Mouse (Mus musculus) liver (tissue): ENCODE results near the gene Dmrtc2.
"Not testable (repeated sequence)": the region's sequence is repeated elsewhere in the genome, so short reads cannot be mapped to it uniquely, and the experiment has no call there.

Source experiments
- DNase-seq: peaks from one replicate; pipeline ENCODE4 v3.0.0-alpha.2; 2020; ENCODE audit warnings: mixed read lengths

Gene Dmrtc2

DNA sequence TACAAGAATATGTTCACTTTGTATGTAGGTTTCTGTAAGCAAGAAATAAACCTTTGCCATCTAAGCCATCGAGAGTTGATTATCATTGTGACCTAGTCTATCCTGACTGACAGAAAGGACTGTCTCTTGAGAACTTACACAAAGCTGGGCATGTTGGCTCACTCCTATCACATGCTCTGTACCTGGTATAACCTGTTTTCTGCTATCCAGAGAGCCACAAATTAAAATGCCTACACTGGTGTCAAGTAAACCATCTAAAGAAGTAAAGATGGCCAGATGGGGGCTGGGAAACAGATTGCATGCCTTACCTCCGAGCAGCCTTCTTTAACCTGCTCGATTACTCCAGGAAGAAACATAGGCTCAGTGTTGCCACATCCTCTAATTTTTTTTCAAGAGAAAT is 7.7 kb downstream of the Dmrtc2 start:
- no peak for DNase-seq

DNA sequence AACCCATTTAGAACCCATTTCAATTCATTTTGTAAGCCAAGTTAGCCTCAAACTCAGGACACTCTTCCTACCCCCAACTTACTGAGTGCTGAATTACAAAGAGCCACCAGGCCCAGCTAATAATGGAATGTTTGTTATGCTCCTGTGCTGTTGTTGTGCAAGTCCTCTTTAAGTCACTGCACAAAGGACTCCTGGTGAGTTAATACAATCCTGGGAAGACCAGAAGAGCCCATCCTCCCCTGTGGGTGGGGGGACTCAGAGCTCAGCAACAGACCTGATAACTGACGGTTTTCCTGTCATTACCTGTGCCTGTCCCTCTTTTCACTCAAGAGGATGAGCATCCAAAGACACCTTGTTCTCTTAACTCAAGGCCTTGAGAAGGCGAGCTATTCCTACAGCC is 9.8 kb downstream of the Dmrtc2 start:
- DNase-seq: no peak

DNA sequence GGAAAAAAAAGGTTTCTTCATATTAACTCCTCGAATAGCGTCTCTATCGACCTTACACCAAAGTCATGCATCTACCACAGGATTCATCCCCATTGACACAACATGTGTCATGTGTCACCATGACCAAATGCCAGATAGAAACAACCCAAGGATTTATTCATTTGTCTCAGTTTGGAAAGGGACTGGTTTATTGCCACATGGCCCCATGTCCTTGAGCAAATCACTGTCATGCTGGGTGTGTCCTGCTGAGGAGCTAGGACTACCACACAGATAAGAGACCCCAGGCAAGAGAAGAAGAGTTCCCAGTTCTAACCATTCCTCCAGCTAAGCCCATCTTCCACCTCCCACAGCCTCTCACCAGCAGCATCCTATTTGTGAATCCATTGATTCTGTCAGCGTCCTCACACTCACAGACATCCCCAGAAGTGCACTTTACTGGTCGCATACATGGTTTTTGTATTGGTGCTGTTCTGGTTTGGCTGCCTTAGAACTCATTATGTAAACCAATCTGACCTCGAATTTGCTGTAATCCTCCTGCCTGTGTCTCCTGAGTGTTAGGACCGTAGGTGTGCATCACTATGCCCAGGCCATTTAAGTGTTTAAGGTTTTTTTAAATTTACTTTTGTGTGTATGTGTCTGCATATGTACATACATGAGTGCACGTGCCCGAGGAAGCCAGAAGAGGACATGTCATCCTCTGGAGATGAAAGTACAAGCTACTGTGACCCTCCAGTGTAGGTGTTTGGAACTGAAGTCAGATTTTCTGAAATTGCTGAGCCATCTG is 12.8 kb downstream of the Dmrtc2 start:
- no peak for DNase-seq

DNA sequence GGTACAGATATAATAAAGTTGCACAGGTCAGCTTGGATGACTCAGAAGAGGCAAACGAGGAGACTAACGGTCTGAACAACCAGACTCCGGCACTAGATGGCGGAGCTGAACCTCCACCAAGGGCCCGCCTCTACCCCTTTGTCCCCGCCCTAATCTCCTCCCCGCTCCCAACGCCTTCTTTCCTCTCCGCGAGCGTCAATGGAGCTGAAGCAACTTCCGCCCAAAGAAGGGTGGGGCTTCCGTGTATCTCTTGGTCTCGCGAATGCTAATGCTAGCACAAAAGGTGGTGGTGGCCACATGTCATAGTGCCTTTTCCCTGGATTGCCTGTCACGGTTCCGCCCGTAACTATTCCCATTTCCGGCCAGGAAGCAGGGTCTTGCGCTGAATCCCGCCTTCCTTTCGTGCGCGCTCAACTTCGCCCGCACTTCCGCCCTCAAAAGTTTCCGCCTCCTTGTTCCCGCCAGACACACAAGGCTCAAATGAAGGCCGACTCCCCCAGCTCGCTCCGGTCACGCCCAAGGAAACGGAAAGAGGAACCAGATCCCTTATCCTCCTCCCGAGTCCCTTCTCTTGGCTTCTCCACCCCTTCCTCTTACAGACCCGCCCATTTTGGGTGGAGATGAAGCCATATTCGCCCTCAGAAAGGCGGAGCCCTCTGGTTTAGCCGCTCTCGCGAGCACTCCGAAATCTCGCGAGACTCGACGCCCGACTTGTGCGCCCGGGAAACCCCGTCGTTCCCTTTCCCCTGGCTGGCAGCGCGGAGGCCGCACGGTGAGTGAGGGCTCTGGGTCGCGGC is 14.2 kb downstream of the Dmrtc2 start, which contains the start of gene Rps19:
Rps19 (plus strand) TSS at position 476 of the 797 bp plus-strand sequence.
- DNase-seq: peak; percentile 99

DNA sequence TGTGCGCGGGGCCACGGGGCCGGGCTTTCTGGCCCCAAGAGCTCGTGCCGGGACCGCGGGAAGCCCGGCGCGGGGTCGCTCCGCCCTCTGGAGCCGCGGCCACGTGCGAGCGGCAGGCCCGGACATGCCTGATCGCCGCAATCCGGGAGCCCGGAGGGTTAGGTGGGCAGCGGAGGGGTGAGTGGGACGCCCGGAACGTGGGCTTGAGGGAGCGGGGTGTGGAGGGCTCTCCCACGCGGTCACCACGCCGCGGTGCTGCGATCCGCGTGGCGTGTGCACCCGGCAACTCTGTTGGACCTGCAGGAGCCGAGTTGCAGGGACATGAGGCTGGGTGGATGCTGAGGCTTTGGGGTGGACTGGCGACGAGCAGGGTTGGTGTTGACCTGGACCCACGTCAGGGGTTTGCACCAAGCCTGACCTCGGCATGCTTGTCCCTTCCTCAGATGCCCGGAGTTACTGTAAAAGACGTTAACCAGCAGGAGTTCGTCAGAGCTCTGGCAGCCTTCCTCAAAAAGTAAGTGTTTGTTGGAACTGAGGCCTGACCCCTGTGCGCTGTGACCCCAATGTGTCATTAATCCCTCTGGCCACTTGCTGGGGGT is 14.9 kb downstream of the Dmrtc2 start:
- no peak for DNase-seq

GRCm38 (mm10) chr7:24885468-24886307 is 15.8 kb downstream of the Dmrtc2 start:
- no peak for DNase-seq

DNA sequence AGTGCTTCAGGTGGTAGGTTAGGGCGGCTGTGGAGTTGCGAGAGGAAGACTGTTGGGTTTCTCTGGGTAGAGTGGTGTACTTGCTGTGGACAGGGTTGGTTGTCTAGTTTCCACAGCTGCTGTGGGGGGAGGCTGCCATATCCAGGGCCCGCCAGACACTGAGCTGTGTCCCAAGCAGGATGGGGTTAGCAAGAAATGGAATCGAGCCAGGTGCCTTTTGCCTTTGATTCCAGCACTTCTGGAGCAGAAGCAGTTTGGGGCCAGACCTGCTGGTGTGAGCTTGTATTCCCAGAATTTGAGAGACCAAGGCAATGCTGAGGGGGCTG is 16.4 kb downstream of the Dmrtc2 start:
- DNase-seq: no peak

GRCm38 (mm10) chr7:24887096-24887495 is 17.2 kb downstream of the Dmrtc2 start:
- DNase-seq: no peak

GRCm38 (mm10) chr7:24889431-24890220 is 19.8 kb downstream of the Dmrtc2 start:
- DNase-seq: no peak

GRCm38 (mm10) chr7:24890281-24891216 is 20.7 kb downstream of the Dmrtc2 start:
- peak; percentile 82 for DNase-seq

- DNase-seq: no peak
Observed at GRCm38 (mm10) chr7:24891241-24892124, 21.6 kb downstream of the Dmrtc2 start.

DNA sequence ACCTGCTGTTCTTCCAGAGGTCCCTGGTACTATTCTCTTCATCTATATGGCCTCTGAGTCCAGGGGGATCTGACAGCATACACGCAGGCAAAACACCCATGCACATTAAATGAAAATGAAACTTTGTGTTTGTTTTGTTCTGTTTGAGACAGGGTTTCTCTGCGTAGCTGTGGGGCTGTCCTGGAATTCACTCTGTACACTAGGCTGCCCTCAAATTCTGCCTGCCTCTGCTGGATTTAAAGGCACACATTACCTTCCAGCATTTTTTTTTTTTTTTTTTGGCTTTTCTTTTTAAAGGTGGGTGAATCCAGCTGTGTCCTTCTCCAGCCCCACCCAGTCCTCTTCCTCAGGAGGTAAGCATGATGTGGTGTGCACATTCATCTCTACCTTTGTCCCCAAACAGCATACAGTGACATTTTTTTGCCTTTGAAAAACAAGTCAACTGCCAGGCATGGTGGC is 22.3 kb downstream of the Dmrtc2 start:
- DNase-seq: no peak

DNA sequence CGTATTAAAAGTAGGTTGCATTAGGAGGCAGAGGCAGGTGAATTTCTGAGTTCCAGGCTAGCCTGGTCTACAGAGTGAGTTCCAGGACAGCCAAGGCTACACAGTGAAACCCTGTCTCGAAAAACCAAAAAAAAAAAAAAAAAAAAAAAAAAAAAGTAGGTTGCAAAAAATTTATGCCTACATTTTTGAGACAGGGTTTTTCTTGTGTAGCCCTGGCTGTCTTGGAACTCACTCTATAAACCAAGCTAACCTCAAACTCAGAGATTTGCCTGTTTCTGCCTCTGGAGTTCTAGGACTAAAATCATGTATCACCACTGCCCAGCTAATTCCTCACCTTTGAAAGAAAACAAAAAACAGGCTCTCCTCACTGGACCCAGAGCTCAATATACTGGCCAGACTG is 25.9 kb downstream of the Dmrtc2 start:
- not testable (repeated sequence) for DNase-seq

- DNase-seq: no peak
Observed at GRCm38 (mm10) chr7:24896269-24896668, 26.4 kb downstream of the Dmrtc2 start.

DNA sequence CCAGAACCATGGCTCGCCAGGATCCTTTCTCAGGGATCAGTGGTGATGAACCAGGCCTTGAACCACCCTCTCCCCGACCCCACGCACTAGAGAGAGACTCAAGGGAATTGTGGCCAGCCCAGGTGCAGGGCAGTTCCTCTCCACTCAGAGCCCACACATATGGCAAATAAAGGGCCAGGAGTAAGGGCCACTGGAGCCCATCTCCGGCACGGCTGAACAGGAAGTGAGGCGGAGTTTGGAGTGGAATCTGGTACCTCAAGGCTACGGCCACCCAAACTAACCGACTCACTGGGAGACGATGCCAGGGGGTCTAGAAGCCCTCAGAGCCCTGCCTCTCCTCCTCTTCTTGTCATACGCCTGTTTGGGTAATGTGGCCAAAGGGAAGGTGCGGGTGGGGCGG is 27.4 kb downstream of the Dmrtc2 start, which contains the start of gene Cd79a:
Cd79a (plus strand) TSS at position 158 of the 400 bp plus-strand sequence.
- no peak for DNase-seq

GRCm38 (mm10) chr7:24897959-24898358 is 28.1 kb downstream of the Dmrtc2 start:
- DNase-seq: no peak

DNA sequence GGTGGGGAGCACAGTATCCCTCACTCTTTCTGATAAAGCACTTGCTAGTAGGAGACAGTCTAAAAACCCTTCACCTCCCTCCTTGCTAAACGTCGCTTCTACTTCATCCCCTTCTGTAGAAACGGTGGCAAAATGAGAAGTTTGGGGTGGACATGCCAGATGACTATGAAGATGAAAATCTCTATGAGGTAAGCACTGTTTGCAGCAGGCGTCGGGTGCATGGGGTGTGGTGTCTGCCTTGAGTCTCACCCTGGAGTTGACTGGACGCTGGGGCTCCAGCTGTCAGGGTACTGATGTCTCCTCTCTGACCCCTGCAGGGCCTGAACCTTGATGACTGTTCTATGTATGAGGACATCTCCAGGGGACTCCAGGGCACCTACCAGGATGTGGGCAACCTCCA is 31.3 kb downstream of the Dmrtc2 start:
- no peak for DNase-seq

- no peak for DNase-seq
Observed at GRCm38 (mm10) chr7:24901842-24902241, 32.0 kb downstream of the Dmrtc2 start.

DNA sequence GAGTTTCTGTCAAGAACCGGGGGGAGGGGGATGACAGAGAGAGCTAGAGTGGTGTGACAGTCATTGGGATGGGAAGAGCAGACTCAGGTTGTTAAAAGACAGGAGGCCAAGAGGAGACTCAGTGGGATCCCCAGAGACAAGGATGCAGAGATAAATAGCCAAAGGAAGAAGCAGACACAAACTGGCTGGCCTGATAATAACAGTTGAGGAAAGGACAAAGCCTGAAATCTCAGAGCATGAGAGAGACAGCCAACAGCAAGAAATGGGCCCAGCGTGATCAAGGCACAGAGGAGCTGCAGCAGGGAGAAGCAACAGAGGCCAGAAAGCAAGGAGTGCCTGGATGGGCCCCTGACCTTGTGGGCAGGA is 32.4 kb downstream of the Dmrtc2 start:
- no peak for DNase-seq
